Mouse (Mus musculus) ES-E14 (cell line): ENCODE data around the gene Senp1. TPM values are rescaled to one million over a fixed set of nuclear protein-coding genes. Genes with fewer than 3 reads are reported as not detected.

ENCODE experiments used
- DNase-seq: peaks from one replicate; pipeline ENCODE4 v3.0.0-alpha.2; 2013; ENCODE audit warnings: low read depth, low spot score
- H3K27ac ChIP-seq: 2 replicates; pipeline ENCODE4 v1.5.1; 2012; ENCODE audit warnings: low read depth, mild to moderate bottlenecking, low read length, moderate library complexity, mixed read lengths; ENCODE audit not compliant: poor library complexity, insufficient read depth, severe bottlenecking
- H3K36me3 ChIP-seq: 2 replicates; pipeline ENCODE4 v1.6.1; 2012; ENCODE audit warnings: mild to moderate bottlenecking, low read length, moderate library complexity, mixed read lengths; ENCODE audit not compliant: control insufficient read depth, poor library complexity, insufficient read depth, severe bottlenecking
- H3K4me1 ChIP-seq, 2 experiments: fragments of 150-350 bp in 1 of 2; sonication (generic) in 1 of 2; 2 replicates each; pipeline ENCODE4 v1.6.1; 2012; ENCODE audit warnings: low read length in 2 of 2, mild to moderate bottlenecking in 1 of 2, mixed read lengths in 1 of 2; ENCODE audit not compliant: control insufficient read depth in 2 of 2, insufficient read depth in 2 of 2, poor library complexity in 1 of 2
- H3K4me3 ChIP-seq, 2 experiments: fragments of 150-350 bp in 1 of 2; sonication (generic) in 1 of 2; 2 replicates each; pipeline ENCODE4 v1.5.1; 2012; ENCODE audit warnings: low read length in 2 of 2, low read depth in 1 of 2, mild to moderate bottlenecking in 1 of 2, mixed read lengths in 1 of 2; ENCODE audit not compliant: insufficient read depth in 1 of 2, poor library complexity in 1 of 2, severe bottlenecking in 1 of 2
- H3K9ac ChIP-seq: 2 replicates; pipeline ENCODE4 v1.6.1; 2012; ENCODE audit warnings: low read depth, mild to moderate bottlenecking, low read length, mixed read lengths; ENCODE audit not compliant: poor library complexity, insufficient read depth, severe bottlenecking
- H3K9me3 ChIP-seq: fragments of 150-350 bp; sonication (generic); 2 replicates; pipeline ENCODE4 v1.6.1; 2012; ENCODE audit warnings: low read depth, mild to moderate bottlenecking, low read length; ENCODE audit not compliant: control insufficient read depth, insufficient read depth
- CHD2 ChIP-seq: IDR thresholded peaks from 2 replicates; pipeline ENCODE4 v1.6.1; 2014; ENCODE audit warnings: mild to moderate bottlenecking, low read depth, low read length, inconsistent platforms
- HCFC1 ChIP-seq: IDR thresholded peaks from 2 replicates; pipeline ENCODE4 v1.6.1; 2012; ENCODE audit warnings: low read length, inconsistent platforms, borderline replicate concordance; ENCODE audit not compliant: insufficient read depth
- MAFK ChIP-seq: IDR thresholded peaks from 2 replicates; pipeline ENCODE4 v1.6.1; 2014; ENCODE audit warnings: mild to moderate bottlenecking, low read depth, low read length, inconsistent platforms; ENCODE audit not compliant: insufficient read depth
- ZC3H11A ChIP-seq: IDR thresholded peaks from 2 replicates; pipeline ENCODE4 v1.6.1; 2012; ENCODE audit warnings: low read depth, mild to moderate bottlenecking, inconsistent platforms, low read length, borderline replicate concordance
- ZNF384 ChIP-seq: IDR thresholded peaks from 2 replicates; pipeline ENCODE4 v1.6.1; 2012; ENCODE audit warnings: low read depth, low read length, inconsistent platforms
- in situ Hi-C, 2 experiments: fragments of 600-800 bp; cut with MboI; formaldehyde crosslinking; loops; one replicate each; pipeline ENCODE4 v1.15.1; 2025; ENCODE audit warnings: low sequenced_read_pairs in 2 of 2, inconsistent platforms in 1 of 2; ENCODE audit not compliant: unreplicated experiment in 2 of 2
- total RNA-seq: library from RNA; depleted of rRNA; stranded (reverse); fragments of 300-350 nt; gene quantifications from 2 replicates; pipeline ENCODE4 v1.2.3, GENCODE M21; 2012

Senp1 gene
- total RNA-seq, 1 experiment = 27.2 TPM

DNA sequence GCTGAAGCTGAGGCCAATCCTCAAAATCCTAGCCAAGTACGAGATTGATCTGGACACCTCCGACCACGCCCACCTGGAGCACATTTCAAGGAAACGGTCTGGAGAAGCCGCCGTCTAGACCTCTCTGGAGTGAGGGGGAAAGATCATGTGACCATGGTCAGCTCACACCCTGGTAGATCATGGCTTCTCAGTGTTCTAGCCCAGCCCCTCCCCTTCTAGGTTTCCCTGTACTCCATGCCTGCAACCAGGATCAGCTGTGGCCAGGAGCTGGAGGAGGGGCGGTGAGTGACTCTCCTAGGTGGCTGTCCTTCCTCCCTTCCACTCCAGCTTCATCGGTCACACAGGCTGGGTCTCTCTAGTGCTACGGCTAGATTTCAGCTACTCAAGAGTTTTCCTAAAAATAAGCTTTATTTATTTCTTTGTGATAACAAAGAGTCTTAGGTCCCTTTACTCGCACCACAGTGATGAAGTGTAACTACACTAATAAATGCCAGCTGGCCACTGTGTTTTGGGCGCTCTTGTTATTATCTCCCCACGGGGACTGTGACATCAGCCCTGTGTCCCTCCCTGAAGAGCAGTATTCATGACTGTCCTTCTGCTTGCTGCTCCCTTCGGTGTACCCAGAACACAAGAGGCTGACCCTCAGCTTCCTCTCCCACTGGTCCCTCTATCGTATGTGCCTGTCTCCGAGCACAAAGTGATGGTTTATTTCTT lies 38.6 kb upstream of the Senp1 start:
- TF ChIP-seq CHD2 = no peak
- TF ChIP-seq ZNF384 = no peak
- no peak for TF ChIP-seq HCFC1
- TF ChIP-seq ZC3H11A = no peak
- TF ChIP-seq MAFK = no peak
- DNase-seq = no peak
- Histone ChIP-seq H3K9me3 (no peaks in the 10 kb centered on the region), H3K27ac (no peak overlapping the region), H3K9ac (no peak overlapping the region), H3K4me3 (no peak overlapping the region), H3K36me3 (peaks cover 26% of the 10 kb centered on the region; the same call in 1 of the 2 replicates), H3K4me1 (0 out of 4 replicates have a peak, but pooled peaks cover 0 to 5% of the 10 kb centered on the region in 2 experiments)
- in situ Hi-C loops = no loop called here

DNA sequence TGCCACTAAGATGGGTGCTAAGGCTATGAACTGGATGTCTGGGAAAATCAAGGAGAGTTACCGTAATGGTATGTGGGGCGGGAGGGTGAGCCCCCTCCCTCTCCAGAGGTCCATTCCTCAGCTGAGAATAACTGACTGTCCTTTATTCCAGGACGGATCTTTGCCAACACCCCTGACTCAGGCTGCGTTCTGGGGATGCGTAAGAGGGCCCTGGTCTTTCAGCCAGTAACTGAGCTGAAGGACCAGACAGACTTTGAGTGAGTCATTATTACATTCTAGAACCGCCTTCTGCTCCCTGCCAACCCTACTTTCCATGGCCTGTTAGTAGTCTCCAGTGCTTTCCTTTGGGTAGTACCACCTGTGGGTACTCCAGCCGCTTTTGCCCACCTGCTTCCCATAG lies 37.9 kb upstream of the Senp1 start:
- Histone ChIP-seq H3K9ac (no peak overlapping the region), H3K36me3 (peaks cover 31% of the 10 kb centered on the region; the same call in 1 of the 2 replicates), H3K9me3 (no peaks in the 10 kb centered on the region), H3K4me3 (no peak overlapping the region), H3K4me1 (0 out of 4 replicates have a peak, but pooled peaks cover 0 to 5% of the 10 kb centered on the region in 2 experiments), H3K27ac (no peak overlapping the region)
- TF ChIP-seq ZNF384 (no peak), ZC3H11A (no peak), HCFC1 (no peak), MAFK (no peak), CHD2 (no peak)
- in situ Hi-C loops = no loop called here
- no peak for DNase-seq

DNA sequence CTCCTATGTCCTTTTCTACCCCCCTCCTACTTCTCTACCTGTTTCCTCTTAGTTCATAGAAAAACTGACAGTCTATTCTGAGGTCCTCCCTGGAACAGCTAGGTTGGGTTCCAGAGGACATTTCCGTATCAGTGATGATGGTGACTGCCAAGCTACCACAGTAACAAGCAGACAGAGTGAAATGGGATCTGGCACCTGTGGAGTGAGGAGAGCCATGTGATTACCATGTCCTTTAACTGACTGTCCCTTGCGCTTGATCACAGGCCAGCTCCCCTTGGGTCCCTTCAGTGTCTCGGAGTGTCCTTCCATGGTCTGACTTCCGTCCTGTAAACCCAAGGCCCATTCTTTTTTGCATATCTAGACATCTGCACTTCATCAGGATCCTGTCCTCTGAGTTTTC lies 37.5 kb upstream of the Senp1 start:
- Histone ChIP-seq H3K36me3 (peaks cover 32% of the 10 kb centered on the region; the same call in 1 of the 2 replicates), H3K4me1 (0 out of 4 replicates have a peak, but pooled peaks cover 0 to 5% of the 10 kb centered on the region in 2 experiments), H3K4me3 (no peak overlapping the region), H3K9ac (no peak overlapping the region), H3K9me3 (no peaks in the 10 kb centered on the region), H3K27ac (no peak overlapping the region)
- no peak for TF ChIP-seq ZC3H11A
- no peak for TF ChIP-seq HCFC1
- TF ChIP-seq CHD2 = no peak
- TF ChIP-seq MAFK = no peak
- TF ChIP-seq ZNF384 = no peak
- DNase-seq = no peak
- in situ Hi-C loops = no loop called here

DNA sequence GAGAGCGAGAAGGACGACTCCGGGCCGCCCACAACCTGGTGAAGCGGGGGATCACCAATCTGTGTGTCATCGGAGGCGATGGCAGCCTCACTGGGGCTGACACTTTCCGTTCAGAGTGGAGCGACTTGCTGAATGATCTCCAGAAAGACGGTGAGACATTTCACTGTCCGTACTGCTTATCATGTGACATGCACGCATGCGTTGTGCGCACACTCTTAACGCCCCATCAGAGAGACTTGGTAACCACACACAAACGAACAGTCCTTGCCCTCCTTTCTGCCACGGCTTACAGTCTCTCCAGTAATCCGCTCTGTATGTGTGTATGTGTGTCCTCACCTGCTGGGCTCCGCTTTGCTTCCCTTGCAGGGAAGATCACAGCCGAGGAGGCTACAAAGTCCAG lies 27.3 kb upstream of the Senp1 start:
- Histone ChIP-seq H3K9ac (no peak overlapping the region; the same call in 1 of the 2 replicates), H3K36me3 (peaks cover 30% of the 10 kb centered on the region; the same call in 1 of the 2 replicates), H3K4me3 (peak overlapping the region in 1 of 2 experiments; percentile 10; a peak in 1 of 4 replicates), H3K27ac (no peak overlapping the region), H3K9me3 (no peaks in the 10 kb centered on the region), H3K4me1 (peaks cover 0 to 10% of the 10 kb centered on the region in 2 experiments; a peak in 1 of 4 replicates)
- in situ Hi-C loops = no loop called here
- DNase-seq = no peak
- no peak for TF ChIP-seq HCFC1
- no peak for TF ChIP-seq ZC3H11A
- TF ChIP-seq ZNF384 = no peak
- TF ChIP-seq CHD2 = no peak
- TF ChIP-seq MAFK = no peak
